Mouse (Mus musculus) heart, adult 11 months (tissue): ENCODE data around the gene Olfr12.

Experiments
- DNase-seq: peaks from one replicate; pipeline ENCODE4 v3.0.0; 2022

The Olfr12 gene

DNA sequence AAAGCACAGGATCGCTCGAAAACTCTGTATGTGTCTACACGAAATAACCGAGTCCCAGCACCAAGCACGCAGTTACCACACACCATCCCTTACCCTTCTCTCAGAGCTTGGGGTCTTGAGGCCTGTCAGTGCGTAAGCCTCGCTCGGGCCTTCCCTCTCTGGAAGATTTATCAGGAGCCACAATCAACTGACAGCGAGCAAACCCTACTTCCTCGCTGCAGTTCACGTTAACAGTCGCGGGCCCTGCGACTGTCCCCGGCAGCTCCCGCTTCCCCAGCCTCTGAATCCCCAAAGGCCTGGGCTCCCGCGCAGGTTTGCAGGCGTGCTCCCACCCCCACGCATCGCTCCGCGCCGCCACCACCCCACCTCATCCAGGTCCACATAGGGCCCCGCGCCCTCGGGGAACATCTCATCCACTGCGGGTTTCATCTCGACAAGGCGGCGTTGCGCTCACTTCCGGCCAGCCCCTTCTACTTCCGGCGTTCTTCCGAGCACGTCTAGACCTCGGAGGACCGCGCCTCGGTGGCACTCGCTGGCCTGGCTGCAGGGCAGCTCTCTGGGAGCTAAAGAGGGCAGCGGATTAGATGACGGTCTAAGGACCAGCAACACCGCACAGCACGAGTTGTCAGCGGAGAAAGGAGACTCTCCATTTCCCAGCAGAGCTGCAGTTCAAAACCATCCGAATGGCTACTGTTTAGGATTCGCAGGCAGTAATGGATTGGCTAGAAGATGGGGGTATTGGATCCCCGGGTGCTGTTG is 24.1 kb downstream of the Olfr12 start, which contains the start of gene Cops9:
Gene Cops9 (minus strand): TSS at position 472 of the 759 bp plus-strand sequence.
- DNase-seq: peak; percentile 99

DNA sequence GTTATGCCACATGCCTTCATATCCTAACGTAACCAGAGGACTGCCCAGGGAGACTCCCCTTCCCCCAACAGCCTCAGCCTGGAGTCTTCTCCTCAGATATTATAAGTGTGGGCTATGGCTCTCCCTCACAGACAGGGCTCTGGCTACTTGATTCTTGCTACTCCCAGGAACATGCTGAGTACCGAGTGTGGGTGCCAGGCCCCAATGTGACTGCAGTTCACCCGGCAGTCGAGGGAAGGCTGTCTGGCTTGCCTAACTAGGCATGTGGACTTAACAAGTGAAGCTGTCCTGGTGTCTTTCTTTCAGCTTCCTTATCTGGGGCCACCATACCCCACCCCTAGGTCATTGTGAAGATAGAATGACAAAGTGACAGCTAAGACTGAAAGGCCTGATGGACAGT is 26.1 kb downstream of the Olfr12 start:
- DNase-seq: peak; percentile 80

DNA sequence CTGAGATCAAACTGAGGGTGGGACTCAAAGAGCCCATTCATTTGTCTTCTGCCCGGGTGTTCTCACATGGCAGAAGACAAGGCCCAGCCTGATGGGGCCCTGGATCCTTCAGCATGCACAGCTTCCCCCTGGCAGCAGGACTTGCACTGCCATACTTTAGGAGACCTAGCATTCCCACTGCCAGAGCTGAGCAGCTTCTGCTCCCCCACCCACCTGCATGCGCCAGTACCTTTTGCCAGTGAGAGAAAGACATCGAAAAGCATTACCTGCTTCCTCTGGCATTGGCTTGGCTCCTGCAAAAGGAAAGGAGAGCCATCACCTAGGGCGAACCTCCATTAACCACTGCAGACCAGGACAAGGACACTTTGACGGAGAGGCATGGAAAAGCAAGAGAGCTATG is 27.3 kb downstream of the Olfr12 start:
- peak; percentile 75 for DNase-seq

DNA sequence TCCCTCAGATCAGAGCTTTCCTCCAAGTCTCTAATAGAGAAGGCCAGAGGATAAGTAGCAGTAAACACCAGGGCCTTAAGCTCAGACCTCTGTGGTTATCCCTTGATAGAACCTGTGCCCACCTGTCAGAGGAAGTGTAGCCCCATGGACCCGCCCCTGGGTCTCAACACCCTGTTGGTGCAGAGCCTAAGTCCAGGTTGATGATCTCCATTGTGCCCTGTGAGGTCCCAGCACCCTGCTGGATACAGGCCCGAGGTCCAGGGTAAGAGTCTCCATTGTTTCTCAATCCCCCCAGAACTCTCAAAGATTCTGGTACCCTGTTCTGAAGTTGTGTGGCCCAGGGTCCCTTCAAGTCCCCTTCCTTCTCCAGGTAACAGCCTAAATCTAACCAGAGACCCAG is 28.5 kb downstream of the Olfr12 start:
- peak; percentile 53 for DNase-seq

DNA sequence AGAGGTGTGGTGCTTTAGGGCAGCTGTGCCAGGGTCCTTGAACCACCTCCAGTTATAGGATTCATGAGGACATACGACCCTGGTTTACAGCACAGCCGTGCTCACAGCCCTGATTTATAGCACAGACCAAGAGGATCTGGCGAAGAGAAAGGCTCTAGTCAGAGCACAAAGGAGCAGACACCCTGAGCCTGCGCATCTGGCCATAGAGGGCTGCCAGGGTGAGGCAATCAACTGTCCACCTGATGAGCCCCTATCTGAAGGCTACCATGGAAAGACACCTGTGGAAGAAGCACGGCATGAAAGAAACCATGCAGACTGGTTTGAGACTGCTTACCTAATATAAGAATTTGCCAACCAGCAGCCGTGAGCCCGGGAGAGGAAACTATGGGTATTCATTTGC is 29.0 kb downstream of the Olfr12 start:
- DNase-seq: peak; percentile 79

DNA sequence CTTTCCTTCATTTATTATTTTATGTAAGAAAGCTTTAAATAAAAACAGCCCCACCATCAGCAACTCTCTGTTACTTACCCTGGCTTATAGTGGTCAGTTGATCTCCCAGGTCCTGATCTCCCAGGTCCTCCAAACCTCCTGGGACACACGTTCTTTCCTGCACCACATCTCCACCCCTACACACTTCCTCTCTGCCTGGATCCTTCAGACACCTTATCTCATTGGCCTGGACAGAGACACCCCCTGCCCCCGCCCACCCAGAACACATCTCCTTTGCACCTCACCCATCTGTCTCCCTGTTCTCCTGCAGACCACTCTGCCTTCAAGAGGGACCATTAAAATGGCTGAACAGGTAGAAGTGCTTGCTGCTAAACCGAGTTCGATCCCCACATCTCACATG is 29.4 kb downstream of the Olfr12 start:
- DNase-seq: peak; percentile 86

DNA sequence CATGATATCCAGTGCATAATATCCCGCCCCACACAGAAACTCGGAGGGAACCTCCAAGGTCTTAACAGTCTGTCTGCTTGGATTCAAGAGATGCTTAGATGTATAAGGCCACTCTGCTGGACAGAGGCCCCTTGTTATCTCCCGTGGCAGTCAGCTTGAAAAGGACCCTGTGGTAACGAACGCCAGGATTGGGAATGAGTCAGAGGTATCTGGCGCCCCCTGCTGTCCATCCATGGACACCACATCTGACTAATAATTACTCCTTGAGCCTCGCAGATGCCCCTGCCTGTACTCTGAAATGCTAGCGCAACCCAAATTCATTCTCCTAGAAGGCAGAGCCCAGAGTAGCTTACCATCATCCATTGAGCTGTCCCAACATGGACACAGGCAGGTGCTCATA is 30.2 kb downstream of the Olfr12 start:
- DNase-seq: peak; percentile 90

DNA sequence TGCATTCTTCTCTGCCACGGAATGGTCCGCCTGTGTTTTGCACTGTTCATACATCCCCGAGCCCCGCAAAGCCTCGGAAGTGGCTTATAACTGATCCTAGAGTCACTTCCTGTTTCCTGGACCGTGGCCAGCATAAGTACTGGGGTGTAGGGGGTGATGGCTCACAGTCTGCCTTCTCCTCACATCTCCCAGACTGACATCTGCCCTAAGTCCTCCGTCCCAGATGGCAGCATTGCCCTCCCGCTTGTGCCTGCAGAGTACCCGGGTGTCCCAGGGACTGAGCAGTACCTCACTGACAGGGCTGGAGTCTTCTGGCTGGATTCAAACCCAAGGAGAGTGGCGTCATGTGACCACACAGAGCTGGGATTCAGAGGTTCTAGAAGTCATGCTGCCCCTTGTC is 30.6 kb downstream of the Olfr12 start:
- peak; percentile 81 for DNase-seq

DNA sequence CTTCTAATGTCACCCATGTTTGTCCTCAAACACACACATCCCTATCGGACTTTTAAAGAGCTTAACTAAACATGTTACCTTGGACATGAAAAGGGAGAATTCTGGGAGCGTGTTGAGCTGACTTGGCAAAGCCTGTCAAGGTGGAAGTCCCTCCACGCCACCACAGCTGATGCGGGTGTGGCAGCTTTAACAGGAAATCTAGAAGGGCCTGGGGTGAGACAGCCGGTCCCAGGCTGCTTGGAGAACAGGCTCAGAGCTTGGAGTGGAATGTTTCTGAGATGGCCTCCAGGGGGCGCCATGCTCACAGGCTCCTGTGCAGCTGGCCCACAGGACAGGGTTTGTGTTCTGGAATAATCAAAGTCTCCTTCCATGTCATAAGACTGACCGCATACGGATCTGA is 31.1 kb downstream of the Olfr12 start, which contains the start of gene Otos:
Gene Otos (minus strand): TSS at position 169 of the 400 bp plus-strand sequence.
- DNase-seq: peak; percentile 93

DNA sequence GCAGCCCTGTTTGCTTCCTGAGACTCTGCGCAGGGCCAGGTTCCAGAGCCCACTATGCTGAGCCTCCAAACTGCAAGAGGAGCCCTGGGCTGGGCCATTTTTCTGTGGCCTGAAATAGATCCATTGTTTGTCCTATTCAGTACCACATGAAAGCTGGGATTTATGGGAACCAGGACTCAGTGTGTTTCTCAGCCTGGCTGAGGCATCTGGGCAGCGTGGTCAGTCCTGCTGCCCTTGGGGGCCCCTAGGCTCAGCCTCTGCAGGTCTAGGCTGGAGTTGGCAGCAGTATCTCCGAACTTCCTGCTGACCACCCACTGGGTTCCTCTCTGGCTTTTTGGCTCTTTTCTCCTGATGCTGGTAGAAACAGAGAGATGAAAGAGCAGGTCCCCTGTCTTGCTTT is 33.9 kb downstream of the Olfr12 start:
- no peak for DNase-seq

DNA sequence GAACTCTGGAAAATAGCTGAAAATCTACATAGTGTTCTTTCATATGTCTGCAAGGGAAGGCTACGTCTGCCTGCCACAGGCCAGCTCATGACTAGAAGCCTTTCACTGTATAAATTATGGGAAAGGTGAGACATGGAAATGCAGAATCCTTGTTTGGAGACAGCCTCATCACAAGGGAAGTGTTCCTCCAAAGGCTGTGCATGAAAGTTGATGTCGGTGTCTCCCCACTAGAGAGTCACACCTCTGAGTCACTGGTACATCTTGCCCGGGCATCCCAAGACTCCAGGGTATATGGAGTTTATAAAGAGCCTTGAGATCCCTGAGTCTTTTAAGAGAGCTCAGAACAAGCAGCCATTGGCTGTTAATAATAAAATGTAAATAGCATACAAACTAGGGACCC is 35.6 kb downstream of the Olfr12 start:
- DNase-seq: no peak

DNA sequence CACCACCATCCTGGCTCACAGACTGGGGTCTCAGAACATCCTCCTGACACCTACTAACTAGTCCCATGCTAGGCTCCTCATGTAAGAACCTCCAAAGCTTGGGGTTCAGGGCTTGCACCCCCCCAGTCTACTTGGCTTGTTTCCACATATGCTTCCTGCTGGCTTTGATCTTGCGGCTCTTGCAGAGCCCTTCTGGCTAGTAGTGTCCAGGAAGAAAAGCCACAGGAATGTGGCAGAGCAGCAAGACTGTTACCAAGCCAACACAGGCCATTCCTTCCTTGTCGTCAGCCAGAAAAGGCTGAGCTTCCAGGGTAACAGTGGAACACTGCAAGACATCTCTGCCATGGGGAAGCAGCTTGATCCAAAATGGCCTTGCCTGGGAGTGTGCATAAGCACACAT is 37.1 kb downstream of the Olfr12 start:
- DNase-seq: no peak

DNA sequence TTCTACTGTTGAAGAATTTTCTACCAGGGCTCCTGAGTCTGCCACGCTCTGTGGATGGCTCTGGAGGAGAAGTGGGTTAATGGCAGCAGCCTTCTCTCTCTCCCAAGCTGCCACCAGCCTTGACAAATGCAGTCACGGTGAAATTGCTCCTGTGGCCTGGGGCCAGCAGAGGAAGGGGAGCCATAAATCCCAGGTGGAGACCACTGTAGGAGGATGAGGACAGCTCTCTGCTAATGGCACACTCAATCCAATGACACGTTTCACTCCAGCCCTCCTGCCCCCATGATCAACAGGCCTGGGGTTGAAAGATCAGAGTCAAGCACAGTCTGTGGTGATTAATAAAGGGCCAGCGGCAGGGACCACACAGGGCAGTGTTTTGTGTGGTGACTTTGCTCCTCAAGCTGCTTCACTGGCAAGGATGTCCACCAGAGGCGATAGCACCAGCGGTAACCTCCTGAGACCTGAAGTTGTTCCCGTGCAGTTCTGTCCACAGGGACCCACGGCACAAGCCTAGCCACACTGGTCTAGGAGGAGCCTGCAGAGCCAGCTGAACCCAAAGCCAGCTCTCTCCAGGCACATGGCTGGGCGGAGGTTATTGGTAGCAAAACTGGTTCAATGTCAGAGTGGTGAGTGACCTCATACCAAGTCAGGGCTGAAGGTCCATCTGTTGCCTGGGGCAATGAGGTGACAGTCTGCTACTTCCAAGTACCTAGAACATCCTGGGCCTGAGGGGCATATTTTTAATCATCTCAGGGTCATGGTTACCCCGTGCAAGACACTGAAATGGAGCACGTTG is 39.6 kb downstream of the Olfr12 start:
- no peak for DNase-seq

DNA sequence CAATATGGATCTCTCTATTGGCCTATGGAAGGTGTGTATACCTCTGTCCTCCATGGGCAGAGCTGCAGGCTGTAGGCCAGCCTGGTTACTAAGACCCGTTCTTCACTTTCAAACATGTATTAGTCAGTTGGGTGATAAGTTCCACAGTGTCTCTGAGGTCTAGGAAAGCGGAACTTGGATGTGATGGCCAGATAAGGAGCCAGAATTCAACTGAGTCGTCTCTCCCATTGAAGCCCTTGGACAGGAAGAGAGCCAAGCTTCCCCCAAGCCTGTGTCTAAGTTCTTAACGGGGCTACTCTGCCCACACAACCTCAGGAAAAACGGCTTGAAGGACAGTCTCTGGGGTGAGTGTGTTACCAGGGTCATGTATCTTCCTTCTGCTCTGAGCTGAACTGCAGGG is 41.8 kb downstream of the Olfr12 start:
- DNase-seq: no peak

DNA sequence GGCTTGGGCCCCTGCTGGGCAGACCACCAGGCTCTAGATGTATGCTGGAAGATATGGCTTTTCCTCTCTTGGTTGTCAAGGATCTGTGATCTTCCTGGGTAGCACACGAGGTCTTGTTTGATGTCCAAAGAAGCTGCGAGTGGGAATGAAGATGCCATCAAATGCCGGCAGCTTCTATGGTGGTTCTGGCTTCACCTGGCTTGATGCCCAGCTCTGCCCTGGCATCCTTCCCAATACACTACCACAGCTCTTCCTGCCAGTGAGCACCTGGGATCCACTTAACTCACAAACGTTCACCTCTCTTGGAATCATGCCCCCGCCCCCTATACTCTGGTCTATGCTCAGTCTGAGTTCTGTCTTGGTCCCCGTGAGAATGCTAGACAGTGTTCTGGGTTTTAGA is 49.5 kb downstream of the Olfr12 start:
- DNase-seq: no peak

DNA sequence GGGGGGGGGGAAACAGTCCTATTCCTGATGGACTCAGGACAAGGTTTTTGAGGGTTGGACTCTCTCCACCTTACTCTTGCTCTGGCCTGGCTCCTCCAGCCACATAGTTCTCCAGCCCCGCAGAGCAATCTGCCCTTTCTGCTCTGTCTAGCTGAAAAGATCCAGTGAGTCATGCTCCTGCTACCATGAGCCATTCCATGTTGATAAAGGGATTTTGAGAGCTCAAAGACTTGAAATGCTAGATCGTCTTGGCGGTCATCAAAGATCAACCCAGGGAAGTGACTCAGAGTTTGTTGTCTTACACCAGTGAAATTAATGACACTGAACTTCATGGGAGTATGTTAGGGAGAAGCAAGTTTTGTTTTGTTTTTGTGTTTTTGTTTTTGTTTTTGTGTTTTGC is 51.8 kb downstream of the Olfr12 start:
- no peak for DNase-seq

DNA sequence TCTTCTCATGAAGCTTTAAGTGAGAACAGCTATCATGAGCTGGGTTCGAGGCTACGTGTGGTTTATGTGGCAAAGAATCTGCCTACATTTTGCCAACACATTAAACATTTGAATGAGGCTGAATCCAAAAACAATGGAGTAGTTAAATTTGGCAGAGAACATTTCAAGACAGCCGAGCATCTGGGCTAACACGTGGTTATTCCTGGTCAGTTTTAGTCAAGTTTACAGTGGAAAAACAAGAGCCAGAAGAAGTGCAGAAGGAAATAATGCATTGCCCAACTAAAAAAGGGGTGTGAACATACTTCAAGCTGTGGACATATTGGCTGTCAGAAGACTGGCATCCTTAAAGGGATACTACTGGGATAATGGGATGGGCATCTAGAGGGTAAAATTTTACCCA is 53.7 kb downstream of the Olfr12 start:
- DNase-seq: no peak
